Mouse (Mus musculus): ENCODE results near the gene Nemf. TPM values are rescaled to one million over a fixed set of nuclear protein-coding genes. Genes with fewer than 3 reads are reported as not detected.
"Not testable (repeated sequence)": the region's sequence is repeated elsewhere in the genome, so short reads cannot be mapped to it uniquely, and the experiment has no call there.

Gene Nemf
- total RNA-seq (2021), result 10 to 100 TPM; 30.0 to 33.5 TPM
- long read RNA-seq, experiment 1, full-length matches to known transcripts, result 18 of 33 reads
- long read RNA-seq, experiment 1, partial matches to known transcripts, result 4 of 33 reads
- long read RNA-seq, experiment 1, other reads (novel, unspliced or antisense), result 11 of 33 reads
- long read RNA-seq, experiment 2, full-length matches to known transcripts, result 27 of 33 reads
- long read RNA-seq, experiment 2, partial matches to known transcripts, result 2 of 33 reads
- long read RNA-seq, experiment 2, other reads (novel, unspliced or antisense), result 4 of 33 reads

DNA sequence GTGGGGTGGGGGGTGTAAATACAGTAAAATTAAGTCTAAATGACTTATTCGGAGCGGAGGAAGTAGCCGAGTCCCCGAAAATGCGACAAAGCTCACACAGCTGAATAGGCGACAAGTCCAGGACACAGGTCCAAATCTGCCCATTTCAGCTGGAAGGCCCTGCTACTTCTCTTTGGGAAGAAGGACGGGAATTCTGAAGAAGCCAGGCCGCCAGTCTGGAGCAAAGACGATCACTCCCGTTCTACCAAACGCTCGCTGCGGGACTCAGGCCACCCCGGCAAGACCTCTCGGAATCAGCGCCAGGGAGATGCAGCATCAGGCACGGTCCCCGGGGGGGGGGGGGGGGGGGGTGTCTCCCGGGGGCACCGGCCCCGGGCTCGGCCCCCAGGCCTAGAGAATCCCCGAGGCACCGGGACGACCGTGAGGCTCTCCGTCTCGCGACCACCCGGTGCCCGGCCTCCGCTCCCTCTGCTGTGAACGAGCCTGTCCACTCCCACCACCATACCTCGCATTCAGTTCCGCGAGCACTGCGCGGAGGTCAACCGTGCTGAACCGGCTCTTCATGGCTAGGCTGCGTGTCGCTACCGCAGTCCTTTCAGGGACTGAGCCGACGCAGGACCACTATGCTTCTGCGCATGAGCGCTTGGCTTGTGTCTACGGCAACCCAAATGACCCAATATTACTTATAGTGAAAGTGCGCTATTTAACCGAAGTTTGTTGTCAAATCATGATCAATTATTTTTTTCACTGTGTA, at the start of gene Nemf:
TSS of gene Nemf (minus strand) at position 620 of the 754 bp plus-strand sequence.
- peak; percentile 64 to 81 for DNase-seq (ENCODE audit: low spot score in 2 of 2)

DNA sequence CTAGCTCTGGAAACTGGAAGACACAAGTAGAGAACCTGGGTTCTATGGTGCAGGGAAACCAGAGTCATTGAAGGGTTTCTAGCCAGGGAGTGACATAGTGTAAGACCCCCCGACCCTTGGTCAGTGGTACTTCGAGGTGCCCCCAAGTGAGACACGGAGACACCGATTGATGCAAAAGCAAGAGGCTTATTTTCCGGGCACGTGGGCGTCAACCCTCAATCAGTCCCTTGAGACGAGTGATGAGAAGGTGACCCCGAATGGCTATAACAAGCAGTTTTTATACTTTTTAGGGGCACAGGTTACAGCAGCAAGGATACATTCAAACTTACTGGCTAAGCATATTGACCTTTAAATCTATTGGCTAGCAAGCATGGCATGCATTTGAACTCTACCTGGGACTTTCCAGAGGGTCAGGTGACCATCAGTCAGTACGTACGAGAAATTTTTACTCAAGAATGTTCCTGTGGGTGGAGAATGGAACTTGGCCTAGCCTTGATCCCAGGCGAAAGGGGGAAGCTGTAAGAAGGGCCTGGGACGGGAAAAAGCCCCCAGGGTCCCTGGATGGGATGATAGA, 45.7 kb upstream of the Nemf start:
- DNase-seq (ENCODE audit: low spot score in 2 of 2), result no peak

DNA sequence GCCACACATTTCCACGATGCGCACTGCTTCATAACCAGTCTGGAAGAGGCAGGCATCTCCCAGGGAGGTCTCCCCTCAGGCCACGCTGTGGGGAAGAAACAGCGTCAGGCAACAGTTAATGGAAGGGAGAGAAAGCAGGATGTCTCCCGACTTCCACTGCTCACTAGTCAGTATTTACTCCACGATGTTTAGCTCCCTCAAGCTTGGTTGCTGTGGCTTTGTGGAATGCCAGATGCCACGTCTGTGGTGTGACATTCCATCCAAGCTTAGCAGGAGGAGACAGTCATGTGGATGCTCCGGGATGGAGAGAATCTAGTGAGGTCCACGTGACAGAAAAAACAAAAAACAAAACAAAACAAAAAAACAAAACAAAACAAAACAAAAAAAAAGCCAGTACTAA, 45.1 kb upstream of the Nemf start:
- DNase-seq (ENCODE audit: low spot score in 2 of 2), result no peak

DNA sequence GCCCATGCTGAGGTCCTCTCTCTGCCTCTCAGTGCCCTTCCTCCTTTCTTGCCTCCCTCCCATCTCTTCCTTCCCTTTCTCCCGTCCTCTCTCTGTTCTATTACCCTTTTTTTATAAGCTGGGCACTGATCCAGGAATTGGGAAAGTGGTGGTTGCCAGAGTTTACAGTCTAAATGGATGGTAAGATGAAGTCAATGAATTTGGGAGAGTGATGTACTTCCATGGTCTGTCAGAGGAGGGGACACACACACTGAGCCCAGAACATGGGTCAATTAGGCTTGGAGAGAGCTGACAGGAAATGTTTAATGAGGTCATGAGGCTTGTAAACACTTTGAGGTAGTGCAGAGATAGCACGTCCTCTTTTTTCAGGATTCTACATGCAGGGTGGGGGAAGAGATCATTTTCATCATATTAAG, 43.9 kb upstream of the Nemf start:
- DNase-seq (ENCODE audit: low spot score in 2 of 2), result no peak

DNA sequence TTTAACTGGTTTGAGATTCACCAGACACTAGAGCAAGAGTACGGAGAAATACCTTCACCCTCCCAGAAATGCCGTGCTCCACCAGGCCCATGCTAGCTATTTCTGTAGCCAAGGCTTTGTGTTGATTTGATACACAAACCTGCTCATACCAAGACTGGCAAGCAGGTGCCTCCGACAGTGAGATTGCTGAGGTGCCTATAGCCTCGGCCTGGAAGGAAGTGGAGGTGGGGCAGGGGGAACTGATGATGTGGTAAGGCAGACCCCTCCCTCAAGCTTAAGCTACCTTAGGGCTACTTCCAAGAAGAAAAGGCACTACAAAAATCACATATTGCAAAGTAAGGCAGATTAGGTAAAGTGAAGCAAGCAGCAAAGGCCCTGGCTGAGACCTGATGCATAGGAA, 43.4 kb upstream of the Nemf start:
- DNase-seq (ENCODE audit: low spot score in 2 of 2), result no peak

DNA sequence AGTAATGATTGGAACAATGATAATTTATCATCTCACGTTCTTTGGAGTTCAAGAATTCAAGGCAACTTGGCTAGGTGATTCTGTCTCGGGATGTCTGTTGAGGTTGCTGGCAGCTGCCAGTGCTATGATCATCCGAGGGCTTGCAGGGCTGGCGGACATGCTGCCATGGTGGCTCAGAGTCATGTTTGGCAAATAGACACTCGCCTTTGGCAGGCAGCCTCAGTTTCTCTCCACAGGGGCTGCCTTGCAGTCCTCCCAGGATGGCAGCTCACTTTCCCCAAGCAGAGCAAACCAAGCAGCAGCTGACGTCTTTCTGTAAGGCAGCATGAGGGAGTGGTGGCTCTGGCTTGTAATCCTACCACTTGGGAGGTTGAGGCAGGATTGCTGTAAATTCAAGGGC, 37.5 kb upstream of the Nemf start:
- no peak for DNase-seq (ENCODE audit: low spot score in 2 of 2)

DNA sequence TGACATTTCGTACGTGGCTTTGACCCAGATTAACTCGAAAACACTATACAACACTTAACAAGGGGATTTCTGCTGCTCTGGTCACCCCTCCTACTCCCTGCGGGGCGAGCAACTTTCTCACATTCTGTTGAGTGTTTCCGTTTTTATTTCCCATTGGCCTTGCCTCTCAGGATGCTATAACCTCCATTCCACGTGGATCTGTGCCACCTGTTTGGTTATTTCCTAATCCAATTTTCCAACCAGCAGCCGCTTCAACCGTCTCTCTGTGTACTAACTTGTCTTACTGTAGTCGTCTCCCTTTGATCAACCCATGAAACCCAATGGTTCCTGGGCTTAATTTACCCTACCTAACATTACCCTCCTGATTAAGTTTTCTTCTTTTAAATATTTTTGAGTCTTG, 36.1 kb upstream of the Nemf start:
- no peak for DNase-seq (ENCODE audit: low spot score in 2 of 2)

DNA sequence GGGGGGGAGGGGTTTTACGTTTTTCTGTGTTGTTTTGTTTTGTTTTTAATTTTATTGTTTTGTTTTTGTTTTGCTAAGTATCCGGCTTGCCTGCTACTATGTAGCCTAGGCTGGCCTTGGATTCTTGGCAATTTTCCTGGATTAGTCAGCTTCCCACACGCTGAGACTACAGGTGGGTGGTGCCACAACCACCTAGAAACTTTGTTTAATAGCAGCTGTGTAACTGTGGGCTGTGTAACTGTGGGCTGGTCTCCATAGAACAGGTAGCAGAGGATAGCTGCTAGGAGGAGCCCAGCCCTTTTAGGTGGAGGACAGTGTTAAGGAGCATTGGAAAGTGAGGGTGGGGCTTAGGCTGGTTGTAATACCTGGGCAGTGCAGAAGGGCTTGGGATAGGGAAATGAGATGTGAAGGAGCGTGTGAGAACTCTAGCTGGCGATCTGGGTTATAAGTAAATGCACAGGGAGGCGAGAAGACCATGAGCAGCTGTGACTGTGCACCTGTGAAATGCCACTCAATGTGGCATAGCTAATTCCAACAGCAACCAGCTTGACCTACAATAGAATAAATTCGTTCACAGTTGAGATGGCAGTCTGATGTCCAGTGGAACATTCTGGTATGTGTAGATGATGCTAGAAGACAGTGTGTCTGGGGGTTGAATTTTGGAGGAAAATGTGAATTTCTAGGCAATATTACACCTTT, 33.2 kb upstream of the Nemf start:
- no peak for DNase-seq (ENCODE audit: low spot score in 2 of 2)

DNA sequence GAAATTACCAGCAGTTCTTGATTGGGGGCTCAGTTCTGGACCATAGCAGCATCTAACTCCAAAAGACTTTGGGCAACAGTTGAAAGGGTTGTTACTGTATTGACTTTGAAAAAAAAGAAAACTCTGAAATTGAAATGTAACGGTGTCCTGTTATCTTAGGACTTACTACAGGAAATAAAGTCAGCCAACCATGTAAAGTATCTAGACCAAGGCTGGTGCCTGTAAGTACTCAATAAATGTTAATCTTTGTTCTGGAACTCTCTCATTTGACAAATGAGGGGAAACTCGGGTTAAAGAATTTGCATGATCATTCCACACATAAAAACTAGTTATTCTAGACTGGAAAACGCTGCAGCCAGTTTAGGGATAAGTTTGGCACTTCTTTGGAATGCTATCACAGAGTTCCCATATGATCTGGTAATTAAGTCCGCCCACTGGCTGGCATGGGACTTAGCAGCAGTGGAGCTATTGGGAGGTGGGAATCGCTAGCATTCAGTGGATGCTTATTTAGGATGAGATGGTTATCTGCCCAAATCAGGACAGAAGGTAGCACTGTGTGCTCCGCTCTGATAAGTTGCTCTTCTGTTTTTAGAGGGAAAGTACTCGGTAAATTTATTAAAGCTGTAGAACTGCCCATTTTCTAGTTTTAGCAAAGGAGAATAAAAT, 32.4 kb upstream of the Nemf start:
- DNase-seq (ENCODE audit: low spot score in 2 of 2), result no peak

DNA sequence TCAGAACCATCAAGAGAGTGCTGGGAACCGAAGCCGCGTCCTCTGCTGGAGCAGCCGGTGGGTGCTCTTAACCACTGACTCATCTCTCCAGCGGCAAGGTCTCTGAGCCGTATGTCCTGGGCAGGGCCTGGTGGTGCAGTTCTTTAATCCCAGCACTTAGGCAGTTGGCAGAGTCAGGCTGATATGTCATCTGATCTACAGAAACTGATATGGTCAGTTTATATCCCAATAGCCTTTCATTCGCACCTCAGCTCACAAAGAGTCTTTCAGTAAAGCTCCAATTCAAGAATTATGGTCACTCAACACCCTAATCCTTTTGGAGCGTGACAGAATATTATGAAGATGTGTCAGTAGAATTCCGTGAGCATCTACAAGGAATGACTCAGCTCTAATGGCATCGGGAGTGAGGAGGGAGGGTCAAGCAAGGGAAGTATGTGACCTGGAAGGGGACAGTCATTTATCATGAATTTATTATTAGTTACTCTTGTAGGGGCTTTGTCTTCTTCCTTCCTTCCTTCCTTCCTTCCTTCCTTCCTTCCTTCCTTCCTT, 31.4 kb upstream of the Nemf start:
- no peak for DNase-seq (ENCODE audit: low spot score in 2 of 2)

DNA sequence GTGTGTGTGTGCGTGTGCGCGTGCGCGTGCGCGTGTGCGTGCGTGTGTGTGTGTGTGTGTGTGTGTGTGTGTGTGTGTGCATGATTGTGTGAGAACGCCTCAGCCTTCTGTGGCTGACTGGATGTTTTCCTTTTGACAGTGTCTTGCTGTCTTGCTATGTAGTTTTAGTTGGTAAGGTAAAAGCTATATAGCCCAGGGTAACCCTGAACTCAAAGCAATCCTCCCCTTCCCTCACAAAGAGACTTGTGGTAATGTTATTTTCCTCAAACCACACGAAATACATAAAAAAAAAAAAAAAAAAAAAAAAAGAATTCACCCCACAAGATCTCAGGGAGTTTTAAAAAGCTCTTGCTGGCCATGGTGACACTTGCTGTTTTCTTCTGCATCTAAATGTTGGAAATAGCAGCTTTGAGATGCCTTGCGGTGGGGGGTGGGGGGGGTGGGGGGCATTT, 29.3 kb upstream of the Nemf start:
- DNase-seq (ENCODE audit: low spot score in 2 of 2), result not testable (repeated sequence)

DNA sequence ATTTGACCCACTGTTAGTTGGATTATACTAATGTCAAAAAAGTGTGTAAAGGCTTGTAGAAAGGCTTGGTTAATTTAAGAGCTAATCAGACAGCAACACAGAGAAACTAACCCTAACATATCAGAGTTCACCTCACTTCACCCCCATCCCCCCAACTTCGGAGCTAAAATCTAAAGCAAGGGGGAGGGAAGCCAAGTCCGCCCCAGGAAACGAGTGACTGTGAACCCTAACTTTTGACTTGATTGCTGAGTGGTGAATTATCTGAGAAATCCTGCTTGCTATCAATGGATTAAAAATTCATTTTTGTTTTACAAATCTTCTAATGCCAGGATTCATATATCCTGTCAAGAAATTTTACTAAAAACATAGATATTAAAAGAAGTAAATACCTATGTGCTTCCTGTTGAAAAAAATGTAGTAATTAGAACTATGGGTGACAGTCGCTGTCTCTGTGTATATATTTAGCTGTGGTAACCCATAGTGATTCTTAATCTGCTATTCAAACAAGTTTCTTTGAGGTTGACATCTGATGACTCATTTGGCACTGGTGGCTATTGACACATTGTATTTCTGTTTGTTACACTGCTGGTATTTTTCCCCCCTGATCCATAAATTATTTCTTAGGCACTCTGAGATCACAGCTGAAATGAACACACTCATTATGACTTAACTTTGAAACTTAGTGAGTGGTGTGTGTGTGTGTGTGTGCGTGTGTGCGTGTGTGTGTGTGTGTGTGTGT, 28.7 kb upstream of the Nemf start:
- DNase-seq (ENCODE audit: low spot score in 2 of 2), result no peak

DNA sequence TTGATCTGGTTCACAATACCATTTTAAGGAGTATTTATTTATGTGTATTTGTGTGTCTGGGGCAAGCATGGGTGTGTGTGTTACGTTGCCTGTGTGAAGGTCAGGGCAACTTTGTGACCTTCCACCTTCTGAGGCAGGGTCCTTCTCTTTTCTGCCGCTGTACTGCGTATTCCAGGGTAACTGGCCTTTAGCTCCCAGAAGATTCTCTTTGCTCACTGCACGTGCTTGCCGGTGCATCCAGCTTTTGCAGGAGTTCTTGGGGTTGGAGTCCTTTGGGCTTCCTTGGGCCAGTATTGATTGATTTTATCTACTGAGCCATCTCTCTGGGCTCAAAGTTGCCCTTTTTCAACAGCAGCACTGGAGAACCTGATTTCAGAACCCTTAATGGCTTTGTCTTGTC, 27.6 kb upstream of the Nemf start:
- no peak for DNase-seq (ENCODE audit: low spot score in 2 of 2)

DNA sequence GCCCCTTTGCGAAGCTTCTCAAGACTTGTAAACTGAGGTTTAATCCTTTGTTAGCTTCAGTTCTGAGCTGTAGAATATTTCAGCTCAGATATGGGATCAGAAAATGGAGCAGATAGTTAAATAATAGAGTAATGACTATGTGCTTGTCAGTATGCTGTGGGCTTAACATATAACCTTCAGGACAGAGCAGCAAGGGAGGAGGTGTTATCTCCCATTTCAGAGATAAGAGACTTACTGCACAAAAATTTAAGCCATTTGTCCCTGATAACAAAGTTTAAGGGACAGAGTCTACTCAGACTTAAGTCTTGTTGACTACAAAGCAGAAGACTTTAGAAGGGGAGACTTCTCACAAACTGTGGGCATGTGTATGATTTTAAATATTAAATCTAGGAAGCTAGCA, 25.9 kb upstream of the Nemf start:
- no peak for DNase-seq (ENCODE audit: low spot score in 2 of 2)

DNA sequence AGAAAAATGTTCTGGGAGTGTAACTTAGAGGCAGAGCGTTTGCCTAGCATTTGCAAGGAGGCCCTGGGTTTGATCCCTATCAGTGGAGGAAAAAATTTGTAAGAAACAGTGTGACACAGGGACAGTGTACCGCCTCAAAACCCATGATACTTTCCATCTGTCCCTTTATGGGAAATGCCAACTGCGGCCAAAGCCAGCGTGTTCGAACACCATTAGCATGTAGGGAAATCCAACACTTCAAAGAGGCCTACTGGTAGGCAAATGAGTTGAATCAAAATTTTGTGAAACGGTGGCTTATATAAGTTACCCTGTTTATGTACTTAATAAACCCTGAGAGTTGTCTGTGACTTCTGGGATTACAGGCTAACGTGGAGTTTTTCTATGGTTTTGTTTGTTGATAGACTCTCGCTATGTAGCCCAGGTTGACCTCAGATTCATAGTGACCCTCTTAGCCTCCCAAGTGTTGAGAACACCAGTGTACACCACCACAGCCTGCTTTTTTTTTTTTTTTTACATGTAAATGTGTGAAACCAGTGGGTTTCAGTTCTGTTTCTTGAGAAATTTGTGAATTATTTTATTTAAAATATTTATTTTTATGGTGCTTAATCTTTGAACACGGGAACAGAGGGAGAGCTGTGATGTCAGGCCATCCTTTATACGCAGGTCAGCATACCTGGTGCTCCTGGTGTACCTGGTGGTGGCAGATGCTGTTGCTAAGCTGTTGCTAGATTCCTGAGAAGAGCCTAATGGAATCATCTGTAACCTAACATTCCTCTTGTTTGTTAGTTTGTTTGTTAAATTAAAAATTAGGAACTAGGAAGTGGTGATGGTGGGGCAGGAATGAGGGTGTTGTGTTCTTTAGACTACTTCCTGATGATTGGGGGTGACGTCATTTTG, 21.8 kb upstream of the Nemf start:
- no peak for DNase-seq (ENCODE audit: low spot score in 2 of 2)

DNA sequence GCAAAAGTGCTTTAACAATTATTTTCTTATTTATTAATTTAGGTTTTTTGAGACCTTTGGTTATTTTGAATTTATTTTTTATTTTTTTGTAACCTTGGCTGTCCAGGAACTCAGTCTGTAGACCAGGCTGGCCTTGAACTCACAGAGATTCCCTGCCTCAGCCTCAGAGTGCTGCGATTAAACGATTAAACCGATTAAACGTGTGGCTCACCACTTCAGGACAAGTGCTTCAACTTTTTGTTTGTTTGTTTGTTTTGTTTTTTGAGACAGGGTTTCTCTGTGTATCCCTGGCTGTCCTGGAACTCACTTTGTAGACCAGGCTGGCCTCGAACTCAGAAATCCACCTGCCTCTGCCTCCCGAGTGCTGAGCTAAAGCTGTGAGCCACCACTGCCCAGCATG, 20.7 kb upstream of the Nemf start:
- DNase-seq (ENCODE audit: low spot score in 2 of 2), result not testable (repeated sequence)

DNA sequence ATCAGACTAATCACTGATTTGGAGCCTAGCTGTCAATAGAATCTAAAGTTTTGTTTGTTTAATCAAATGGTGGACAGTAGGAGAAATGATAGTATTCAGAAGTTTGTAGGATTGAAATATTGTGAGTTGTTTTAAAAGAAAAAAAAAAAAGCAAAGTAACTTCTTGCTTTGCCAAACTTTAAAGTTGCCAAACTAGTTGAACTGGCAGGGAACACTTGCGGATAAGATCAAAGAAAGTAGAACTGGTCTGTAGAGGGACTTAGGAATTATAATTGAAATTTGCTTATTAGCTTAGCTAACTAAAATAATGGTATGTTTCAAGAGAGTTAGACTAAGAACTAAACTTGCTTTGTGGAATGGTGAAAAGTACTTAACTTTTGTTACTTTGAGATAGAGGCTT, 20.2 kb upstream of the Nemf start:
- DNase-seq (ENCODE audit: low spot score in 2 of 2), result no peak

DNA sequence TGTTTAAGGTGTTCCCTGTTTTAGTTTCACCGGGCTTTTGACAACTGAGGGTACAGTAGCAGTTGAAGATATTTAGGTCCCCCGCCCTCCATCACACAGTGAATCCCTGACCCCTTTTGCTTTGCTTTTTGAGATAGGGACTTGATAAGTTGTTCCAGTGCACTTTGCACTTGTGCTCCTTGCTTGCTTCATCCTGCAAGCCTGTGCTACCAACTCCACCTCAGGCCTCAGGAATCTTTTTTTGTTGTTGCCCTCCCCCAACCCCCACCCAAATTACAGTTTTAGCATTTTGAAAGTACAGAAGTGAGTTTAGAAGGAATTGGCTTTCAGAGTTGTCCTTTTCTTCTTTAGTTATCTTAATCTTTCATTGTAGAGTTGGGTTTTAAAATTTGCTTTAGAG, 19.2 kb upstream of the Nemf start:
- DNase-seq (ENCODE audit: low spot score in 2 of 2), result no peak
